Mouse (Mus musculus): ENCODE data around the gene Copb2. TPM values are rescaled to one million over a fixed set of nuclear protein-coding genes. Genes with fewer than 3 reads are reported as not detected.

Gene Copb2
- 149 and 155 TPM in 2 replicates for polyA plus RNA-seq (2016; fragmentation: Nextera tagmentation; extraction: Ambion mirVana)

- H3K9me3 ChIP-seq = no peaks in the 10 kb centered on the region
- H3K36me3 ChIP-seq = peaks cover 7% of the 10 kb centered on the region
- H3K4me3 ChIP-seq = peak within 1 kb of the TSS; percentile 95
- no peaks in the 10 kb centered on the region for H3K27me3 ChIP-seq (ENCODE audit: insufficient read depth, poor library complexity, severe bottlenecking)
- H3K4me1 ChIP-seq (replicated peaks) = peaks cover 21% of the 10 kb centered on the region
- peak; percentile 99 for DNase-seq (ENCODE audit: low spot score)
- under 1% methylated on average over 76 of the region's 76 CpGs for WGBS
- peak within 1 kb of the TSS; percentile 93 for H3K27ac ChIP-seq
These were observed at the start of gene Copb2 for GRCm38 (mm10) chr9:98563137-98564126. Gene Copb2, plus strand, starts transcription at chr9:98563721.

GRCm38 (mm10) chr9:98523872-98524271, 39.6 kb upstream of the Copb2 start:
- DNase-seq (ENCODE audit: low spot score) = no peak
- WGBS = 80% methylated on average over 2 of the region's 2 CpGs
- no peak overlapping the region for H3K27ac ChIP-seq
- no peaks in the 10 kb centered on the region for H3K9me3 ChIP-seq
- H3K27me3 ChIP-seq (ENCODE audit: insufficient read depth, poor library complexity, severe bottlenecking) = 0 out of 2 replicates have a peak, but pooled peaks cover 4% of the 10 kb centered on the region
- no peaks in the 10 kb centered on the region for H3K36me3 ChIP-seq
- H3K4me1 ChIP-seq (replicated peaks) = peaks cover 13% of the 10 kb centered on the region
- no peak overlapping the region for H3K4me3 ChIP-seq

GRCm38 (mm10) chr9:98524786-98525542, 38.6 kb upstream of the Copb2 start:
- 0 out of 2 replicates have a peak, but pooled peaks cover 4% of the 10 kb centered on the region for H3K27me3 ChIP-seq (ENCODE audit: insufficient read depth, poor library complexity, severe bottlenecking)
- DNase-seq (ENCODE audit: low spot score) = no peak

GRCm38 (mm10) chr9:98525543-98525924, 38.0 kb upstream of the Copb2 start:
- H3K27ac ChIP-seq = no peak overlapping the region
- H3K4me3 ChIP-seq = no peak overlapping the region
- no peaks in the 10 kb centered on the region for H3K36me3 ChIP-seq
- 0 out of 2 replicates have a peak, but pooled peaks cover 4% of the 10 kb centered on the region for H3K27me3 ChIP-seq (ENCODE audit: insufficient read depth, poor library complexity, severe bottlenecking)
- WGBS = 57% methylated on average over 7 of the region's 7 CpGs
- H3K9me3 ChIP-seq = no peaks in the 10 kb centered on the region
- H3K4me1 ChIP-seq (replicated peaks) = peaks cover 13% of the 10 kb centered on the region
- no peak for DNase-seq (ENCODE audit: low spot score)

More at GRCm38 (mm10) chr9:98524786-98525542, 38.6 kb upstream of the Copb2 start:
- H3K4me1 ChIP-seq (replicated peaks) = peaks cover 13% of the 10 kb centered on the region
- no peak overlapping the region for H3K27ac ChIP-seq
- no peaks in the 10 kb centered on the region for H3K36me3 ChIP-seq
- H3K4me3 ChIP-seq = no peak overlapping the region
- WGBS = 54% methylated on average over 7 of the region's 7 CpGs
- no peaks in the 10 kb centered on the region for H3K9me3 ChIP-seq

GRCm38 (mm10) chr9:98527226-98527625, 36.3 kb upstream of the Copb2 start:
- WGBS = 89% methylated on average over 7 of the region's 7 CpGs
- Histone ChIP-seq H3K9me3 (no peaks in the 10 kb centered on the region), H3K36me3 (no peaks in the 10 kb centered on the region), H3K4me3 (no peak overlapping the region), H3K27ac (no peak overlapping the region), H3K4me1 (replicated peaks) (peaks cover 13% of the 10 kb centered on the region), H3K27me3 (ENCODE audit: insufficient read depth, poor library complexity, severe bottlenecking) (0 out of 2 replicates have a peak, but pooled peaks cover 4% of the 10 kb centered on the region)
- DNase-seq (ENCODE audit: low spot score) = no peak

GRCm38 (mm10) chr9:98529776-98530175, 33.7 kb upstream of the Copb2 start:
- H3K9me3 ChIP-seq = no peaks in the 10 kb centered on the region
- no peak overlapping the region for H3K4me3 ChIP-seq
- H3K36me3 ChIP-seq = no peaks in the 10 kb centered on the region
- no peak for DNase-seq (ENCODE audit: low spot score)
- WGBS = 77% methylated on average over 4 of the region's 4 CpGs
- H3K4me1 ChIP-seq (replicated peaks) = peaks cover 8% of the 10 kb centered on the region
- no peak overlapping the region for H3K27ac ChIP-seq
- H3K27me3 ChIP-seq (ENCODE audit: insufficient read depth, poor library complexity, severe bottlenecking) = no peaks in the 10 kb centered on the region

GRCm38 (mm10) chr9:98530999-98531398, 32.5 kb upstream of the Copb2 start:
- 69% methylated on average over 2 of the region's 2 CpGs for WGBS
- H3K36me3 ChIP-seq = no peaks in the 10 kb centered on the region
- H3K4me1 ChIP-seq (replicated peaks) = no peaks in the 10 kb centered on the region
- no peak overlapping the region for H3K4me3 ChIP-seq
- no peak overlapping the region for H3K27ac ChIP-seq
- no peak for DNase-seq (ENCODE audit: low spot score)
- no peaks in the 10 kb centered on the region for H3K27me3 ChIP-seq (ENCODE audit: insufficient read depth, poor library complexity, severe bottlenecking)
- no peaks in the 10 kb centered on the region for H3K9me3 ChIP-seq

GRCm38 (mm10) chr9:98534675-98535280, 28.7 kb upstream of the Copb2 start:
- H3K27ac ChIP-seq = no peak overlapping the region
- no peaks in the 10 kb centered on the region for H3K9me3 ChIP-seq
- peaks cover 9% of the 10 kb centered on the region for H3K4me1 ChIP-seq (replicated peaks)
- no peak for DNase-seq (ENCODE audit: low spot score)
- H3K27me3 ChIP-seq (ENCODE audit: insufficient read depth, poor library complexity, severe bottlenecking) = peaks cover 6% of the 10 kb centered on the region; the same call in 1 of the 2 replicates
- no peak overlapping the region for H3K4me3 ChIP-seq
- 81% methylated on average over 4 of the region's 4 CpGs for WGBS
- no peaks in the 10 kb centered on the region for H3K36me3 ChIP-seq

GRCm38 (mm10) chr9:98535763-98536162, 27.8 kb upstream of the Copb2 start:
- Histone ChIP-seq H3K27me3 (ENCODE audit: insufficient read depth, poor library complexity, severe bottlenecking) (peaks cover 9% of the 10 kb centered on the region; the same call in 1 of the 2 replicates), H3K4me3 (no peak overlapping the region), H3K36me3 (no peaks in the 10 kb centered on the region), H3K9me3 (no peaks in the 10 kb centered on the region), H3K27ac (no peak overlapping the region), H3K4me1 (replicated peaks) (peaks cover 9% of the 10 kb centered on the region)
- no peak for DNase-seq (ENCODE audit: low spot score)

GRCm38 (mm10) chr9:98538017-98538712, 25.4 kb upstream of the Copb2 start:
- peaks cover 10% of the 10 kb centered on the region; the same call in 1 of the 2 replicates for H3K27me3 ChIP-seq (ENCODE audit: insufficient read depth, poor library complexity, severe bottlenecking)
- H3K36me3 ChIP-seq = no peaks in the 10 kb centered on the region
- H3K9me3 ChIP-seq = no peaks in the 10 kb centered on the region
- H3K4me1 ChIP-seq (replicated peaks) = peaks cover 9% of the 10 kb centered on the region
- H3K27ac ChIP-seq = no peak overlapping the region
- WGBS = 49% methylated on average over 13 of the region's 13 CpGs
- peak; percentile 11 for DNase-seq (ENCODE audit: low spot score)
- H3K4me3 ChIP-seq = peak overlapping the region; percentile 13; the same call in 1 of the 2 replicates

GRCm38 (mm10) chr9:98538713-98539360, 24.7 kb upstream of the Copb2 start:
- Histone ChIP-seq H3K4me3 (peak overlapping the region; percentile 13; the same call in 1 of the 2 replicates), H3K4me1 (replicated peaks) (peaks cover 9% of the 10 kb centered on the region), H3K27me3 (ENCODE audit: insufficient read depth, poor library complexity, severe bottlenecking) (peaks cover 10% of the 10 kb centered on the region; the same call in 1 of the 2 replicates), H3K36me3 (no peaks in the 10 kb centered on the region), H3K9me3 (no peaks in the 10 kb centered on the region), H3K27ac (no peak overlapping the region)
- peak; percentile 67 for DNase-seq (ENCODE audit: low spot score)
- 8% methylated on average over 13 of the region's 13 CpGs for WGBS
